Mouse (Mus musculus) hindbrain, embryonic 13.5 days (tissue): ENCODE measurements around the gene Wdr82. TPM values are rescaled to one million over a fixed set of nuclear protein-coding genes. Genes with fewer than 3 reads are reported as not detected.
A peak's percentile ranks its signal among the peaks of the same experiment; 100 is the strongest.

ENCODE experiments used
- ATAC-seq: fragments of 200-750 bp; cut with Nextera tagmentation; 2 replicates; pipeline ENCODE4 v1.8.0; 2017; ENCODE audit warnings: moderate TSS enrichment; ENCODE audit not compliant: low FRiP score
- H3K27ac ChIP-seq: fragments of 300-500 bp; sonication (generic); 2 replicates; pipeline ENCODE4 v1.5.1; 2015; ENCODE audit warnings: inconsistent platforms, mild to moderate bottlenecking, moderate library complexity
- H3K27me3 ChIP-seq: fragments of 300-500 bp; sonication (generic); 2 replicates; pipeline ENCODE4 v1.6.1; 2015; ENCODE audit warnings: mild to moderate bottlenecking, inconsistent platforms
- H3K36me3 ChIP-seq: fragments of 300-500 bp; sonication (generic); 2 replicates; pipeline ENCODE4 v1.6.1; 2015; ENCODE audit warnings: mild to moderate bottlenecking, inconsistent platforms
- H3K4me1 ChIP-seq: fragments of 300-500 bp; sonication (generic); replicated peaks from 2 replicates; pipeline ENCODE4 v1.6.1; 2015; ENCODE audit warnings: inconsistent platforms
- H3K4me2 ChIP-seq: fragments of 300-500 bp; sonication (generic); 2 replicates; pipeline ENCODE4 v1.6.1; 2015; ENCODE audit warnings: inconsistent platforms, mild to moderate bottlenecking, moderate library complexity
- H3K4me3 ChIP-seq: fragments of 300-500 bp; sonication (generic); 2 replicates; pipeline ENCODE4 v1.5.1; 2015; ENCODE audit warnings: mild to moderate bottlenecking, inconsistent platforms
- H3K9ac ChIP-seq: fragments of 300-500 bp; sonication (generic); 2 replicates; pipeline ENCODE4 v1.6.1; 2015; ENCODE audit warnings: mild to moderate bottlenecking, inconsistent platforms
- H3K9me3 ChIP-seq: fragments of 300-500 bp; sonication (generic); 2 replicates; pipeline ENCODE4 v1.6.1; 2016; ENCODE audit warnings: inconsistent platforms
- WGBS: fragments of 180-500 bp; shearing (Covaris S2); methylation state at CpG from one replicate; pipeline ENCODE4 v1.1.7; 2015; 5-methylcytosine and 5-hydroxymethylcytosine counted together
- polyA plus RNA-seq: library from polyadenylated mRNA; unstranded; fragments of >200 nt; fragmentation: Nextera tagmentation; extraction: Ambion mirVana; gene quantifications from 2 replicates; pipeline ENCODE4 v1.2.1, GENCODE M21; 2015

The Wdr82 gene
- polyA plus RNA-seq, result 32.6 and 33.7 TPM in 2 replicates

GRCm38 (mm10) chr9:106170556-106171345 lies at the start of gene Wdr82:
TSS of gene Wdr82 (plus strand) at chr9:106170928.
- no peaks in the 10 kb centered on the region for H3K27me3 ChIP-seq
- peaks cover 44% of the 10 kb centered on the region for H3K4me1 ChIP-seq
- under 1% methylated on average over 74 of the region's 81 CpGs for WGBS
- H3K9ac ChIP-seq, result peak within 1 kb of the TSS; percentile 95
- H3K36me3 ChIP-seq, result no peaks in the 10 kb centered on the region
- no peaks in the 10 kb centered on the region for H3K9me3 ChIP-seq
- peak within 1 kb of the TSS; percentile 93 for H3K4me3 ChIP-seq
- peak; percentile 89 for ATAC-seq
- H3K4me2 ChIP-seq, result peak within 1 kb of the TSS; percentile 71
- H3K27ac ChIP-seq, result peak within 1 kb of the TSS; percentile 99

GRCm38 (mm10) chr9:106123599-106123998 lies 47.1 kb upstream of the Wdr82 start:
- H3K27ac ChIP-seq, result no peak overlapping the region
- H3K4me2 ChIP-seq, result no peak overlapping the region
- no peaks in the 10 kb centered on the region for H3K36me3 ChIP-seq
- H3K4me3 ChIP-seq, result no peak overlapping the region
- no peak for ATAC-seq
- no peaks in the 10 kb centered on the region for H3K9me3 ChIP-seq
- 46% methylated on average over 4 of the region's 4 CpGs for WGBS
- no peaks in the 10 kb centered on the region for H3K27me3 ChIP-seq
- H3K9ac ChIP-seq, result no peak overlapping the region
- peaks cover 27% of the 10 kb centered on the region for H3K4me1 ChIP-seq

- no peaks in the 10 kb centered on the region for H3K9me3 ChIP-seq
- peak overlapping the region; percentile 3; the same call in 1 of the 2 replicates for H3K9ac ChIP-seq
- WGBS, result 8% methylated on average over 2 of the region's 2 CpGs
- no peak overlapping the region for H3K4me2 ChIP-seq
- no peak overlapping the region for H3K4me3 ChIP-seq
- peak overlapping the region; percentile 93 for H3K27ac ChIP-seq
- peak; percentile 94 for ATAC-seq
- no peaks in the 10 kb centered on the region for H3K27me3 ChIP-seq
- H3K36me3 ChIP-seq, result no peaks in the 10 kb centered on the region
- peaks cover 23% of the 10 kb centered on the region for H3K4me1 ChIP-seq
Observed at GRCm38 (mm10) chr9:106126786-106127251, 43.9 kb upstream of the Wdr82 start.

- Histone ChIP-seq H3K36me3 (no peaks in the 10 kb centered on the region), H3K9me3 (no peaks in the 10 kb centered on the region), H3K27ac (no peak overlapping the region), H3K4me3 (no peak overlapping the region), H3K4me1 (peaks cover 23% of the 10 kb centered on the region), H3K9ac (no peak overlapping the region), H3K4me2 (no peak overlapping the region), H3K27me3 (no peaks in the 10 kb centered on the region)
- ATAC-seq, result no peak
- WGBS, result 88% methylated on average over 2 of the region's 2 CpGs
Observed at GRCm38 (mm10) chr9:106129072-106129471, 41.7 kb upstream of the Wdr82 start.

GRCm38 (mm10) chr9:106130250-106130649 lies 40.5 kb upstream of the Wdr82 start:
- Histone ChIP-seq H3K27ac (no peak overlapping the region), H3K9me3 (no peaks in the 10 kb centered on the region), H3K4me3 (no peak overlapping the region), H3K27me3 (no peaks in the 10 kb centered on the region), H3K4me2 (no peak overlapping the region), H3K9ac (no peak overlapping the region), H3K4me1 (peaks cover 23% of the 10 kb centered on the region), H3K36me3 (no peaks in the 10 kb centered on the region)
- ATAC-seq, result no peak
- WGBS, result 87% methylated on average over 7 of the region's 7 CpGs

GRCm38 (mm10) chr9:106137671-106138216 lies 33.0 kb upstream of the Wdr82 start:
- H3K27me3 ChIP-seq, result no peaks in the 10 kb centered on the region
- WGBS, result 38% methylated on average over 10 of the region's 10 CpGs

GRCm38 (mm10) chr9:106139763-106140162 lies 31.0 kb upstream of the Wdr82 start:
- ATAC-seq, result peak; percentile 34
- H3K27ac ChIP-seq, result peak overlapping the region; percentile 78
- H3K9ac ChIP-seq, result no peak overlapping the region
- H3K27me3 ChIP-seq, result no peaks in the 10 kb centered on the region
- H3K4me1 ChIP-seq, result peaks cover 41% of the 10 kb centered on the region
- 36% methylated on average over 10 of the region's 10 CpGs for WGBS
- H3K9me3 ChIP-seq, result no peaks in the 10 kb centered on the region
- no peak overlapping the region for H3K4me3 ChIP-seq
- H3K4me2 ChIP-seq, result no peak overlapping the region
- H3K36me3 ChIP-seq, result no peaks in the 10 kb centered on the region

More at GRCm38 (mm10) chr9:106137671-106138216, 33.0 kb upstream of the Wdr82 start:
- peaks cover 31% of the 10 kb centered on the region for H3K4me1 ChIP-seq
- H3K9ac ChIP-seq, result no peak overlapping the region
- no peaks in the 10 kb centered on the region for H3K9me3 ChIP-seq
- no peak for ATAC-seq
- H3K4me3 ChIP-seq, result no peak overlapping the region
- no peak overlapping the region for H3K27ac ChIP-seq
- H3K4me2 ChIP-seq, result no peak overlapping the region
- H3K36me3 ChIP-seq, result no peaks in the 10 kb centered on the region

- no peak overlapping the region for H3K9ac ChIP-seq
- ATAC-seq, result no peak
- 54% methylated on average over 12 of the region's 12 CpGs for WGBS
- H3K27ac ChIP-seq, result peak overlapping the region; percentile 58
- no peak overlapping the region for H3K4me2 ChIP-seq
- H3K36me3 ChIP-seq, result no peaks in the 10 kb centered on the region
- no peaks in the 10 kb centered on the region for H3K27me3 ChIP-seq
- H3K9me3 ChIP-seq, result no peaks in the 10 kb centered on the region
- no peak overlapping the region for H3K4me3 ChIP-seq
- peaks cover 49% of the 10 kb centered on the region for H3K4me1 ChIP-seq
Observed at GRCm38 (mm10) chr9:106141955-106142354, 28.8 kb upstream of the Wdr82 start.

- Histone ChIP-seq H3K27ac (peak overlapping the region; percentile 79), H3K4me3 (no peak overlapping the region), H3K36me3 (no peaks in the 10 kb centered on the region), H3K4me2 (no peak overlapping the region), H3K4me1 (peaks cover 59% of the 10 kb centered on the region), H3K9ac (no peak overlapping the region), H3K9me3 (no peaks in the 10 kb centered on the region), H3K27me3 (no peaks in the 10 kb centered on the region)
- WGBS, result 61% methylated on average over 7 of the region's 7 CpGs
- no peak for ATAC-seq
Observed at GRCm38 (mm10) chr9:106144176-106144575, 26.6 kb upstream of the Wdr82 start.

- no peaks in the 10 kb centered on the region for H3K9me3 ChIP-seq
- H3K36me3 ChIP-seq, result no peaks in the 10 kb centered on the region
- peak overlapping the region; percentile 18 for H3K27ac ChIP-seq
- peaks cover 59% of the 10 kb centered on the region for H3K4me1 ChIP-seq
- H3K27me3 ChIP-seq, result no peaks in the 10 kb centered on the region
- ATAC-seq, result no peak
- no peak overlapping the region for H3K9ac ChIP-seq
- H3K4me2 ChIP-seq, result no peak overlapping the region
- 74% methylated on average over 2 of the region's 2 CpGs for WGBS
- no peak overlapping the region for H3K4me3 ChIP-seq
Observed at GRCm38 (mm10) chr9:106145582-106145981, 25.1 kb upstream of the Wdr82 start.

- WGBS, result 36% methylated on average over 5 of the region's 5 CpGs
- H3K36me3 ChIP-seq, result peaks cover 11% of the 10 kb centered on the region
- peak overlapping the region; percentile 99 for H3K9ac ChIP-seq
- peak overlapping the region; percentile 85 for H3K4me2 ChIP-seq
- no peaks in the 10 kb centered on the region for H3K9me3 ChIP-seq
- H3K27ac ChIP-seq, result peak overlapping the region; percentile 98
- no peaks in the 10 kb centered on the region for H3K27me3 ChIP-seq
- no peak for ATAC-seq
- peaks cover 59% of the 10 kb centered on the region for H3K4me1 ChIP-seq
- H3K4me3 ChIP-seq, result peak overlapping the region; percentile 85
Observed at GRCm38 (mm10) chr9:106147281-106147680, 23.4 kb upstream of the Wdr82 start.

GRCm38 (mm10) chr9:106147851-106148431 lies 22.8 kb upstream of the Wdr82 start:
- Histone ChIP-seq H3K36me3 (peaks cover 18% of the 10 kb centered on the region), H3K9me3 (no peaks in the 10 kb centered on the region), H3K4me1 (peaks cover 62% of the 10 kb centered on the region), H3K27ac (peak overlapping the region; percentile 98), H3K4me3 (peak overlapping the region; percentile 85), H3K9ac (peak overlapping the region; percentile 99), H3K4me2 (peak overlapping the region; percentile 85), H3K27me3 (no peaks in the 10 kb centered on the region)
- peak; percentile 62 for ATAC-seq
- WGBS, result 4% methylated on average over 10 of the region's 10 CpGs
